Mouse (Mus musculus) limb, embryonic 10.5 days (tissue): Measurements from ENCODE around the gene Lonp1. TPM values are rescaled to one million over a fixed set of nuclear protein-coding genes. Genes with fewer than 3 reads are reported as not detected.

ENCODE experiments used
- DNase-seq: peaks from one replicate; pipeline ENCODE4 v3.0.0-alpha.2; 2017; ENCODE audit warnings: low spot score
- H3K27ac ChIP-seq: fragments of 300-500 bp; sonication (generic); 2 replicates; pipeline ENCODE4 v1.5.1; 2016; ENCODE audit warnings: mild to moderate bottlenecking
- H3K27me3 ChIP-seq: fragments of 300-500 bp; sonication (generic); 2 replicates; pipeline ENCODE4 v1.6.1; 2016; ENCODE audit warnings: low read depth, mild to moderate bottlenecking; ENCODE audit not compliant: poor library complexity, severe bottlenecking
- H3K36me3 ChIP-seq: fragments of 300-500 bp; sonication (generic); 2 replicates; pipeline ENCODE4 v1.6.1; 2016; ENCODE audit warnings: mild to moderate bottlenecking, moderate library complexity
- H3K4me1 ChIP-seq: fragments of 300-500 bp; sonication (generic); 2 replicates; pipeline ENCODE4 v1.6.1; 2016
- H3K4me3 ChIP-seq: fragments of 300-500 bp; sonication (generic); 2 replicates; pipeline ENCODE4 v1.5.1; 2016; ENCODE audit warnings: mild to moderate bottlenecking, moderate library complexity
- H3K9me3 ChIP-seq: fragments of 300-500 bp; sonication (generic); replicated peaks from 2 replicates; pipeline ENCODE4 v1.6.1; 2016; ENCODE audit warnings: mild to moderate bottlenecking
- WGBS: fragments of 180-500 bp; shearing (Covaris S2); methylation state at CpG from one replicate; pipeline ENCODE4 v1.1.7; 2016; 5-methylcytosine and 5-hydroxymethylcytosine counted together
- polyA plus RNA-seq: library from polyadenylated mRNA; unstranded; fragments of >200 nt; fragmentation: Nextera tagmentation; extraction: Ambion mirVana; gene quantifications from 2 replicates; pipeline ENCODE4 v1.2.1, GENCODE M21; 2016

Lonp1 gene
- polyA plus RNA-seq, 1 experiment from 2014 or later, result 73.2 TPM

GRCm38 (mm10) chr17:56570287-56570686 is 56.4 kb downstream of the Lonp1 start:
- peaks cover 98% of the 10 kb centered on the region for H3K36me3 ChIP-seq
- no peak overlapping the region for H3K27ac ChIP-seq
- no peaks in the 10 kb centered on the region for H3K27me3 ChIP-seq
- no peaks in the 10 kb centered on the region for H3K4me1 ChIP-seq
- 94% methylated on average over 4 of the region's 4 CpGs for WGBS
- no peak overlapping the region for H3K4me3 ChIP-seq
- no peak for DNase-seq
- no peaks in the 10 kb centered on the region for H3K9me3 ChIP-seq

- Histone ChIP-seq H3K27ac (no peak overlapping the region), H3K36me3 (peaks cover 100% of the 10 kb centered on the region)
- 98% methylated on average over 4 of the region's 4 CpGs for WGBS
Measured at GRCm38 (mm10) chr17:56567370-56567769, 59.3 kb downstream of the Lonp1 start.

GRCm38 (mm10) chr17:56566918-56567317 is 59.8 kb downstream of the Lonp1 start:
- no peak for DNase-seq
- H3K9me3 ChIP-seq, result no peaks in the 10 kb centered on the region
- peaks cover 100% of the 10 kb centered on the region for H3K36me3 ChIP-seq
- no peaks in the 10 kb centered on the region for H3K4me1 ChIP-seq
- 90% methylated on average over 5 of the region's 5 CpGs for WGBS
- no peaks in the 10 kb centered on the region for H3K27me3 ChIP-seq
- no peak overlapping the region for H3K4me3 ChIP-seq
- H3K27ac ChIP-seq, result no peak overlapping the region

More at GRCm38 (mm10) chr17:56567370-56567769, 59.3 kb downstream of the Lonp1 start:
- Histone ChIP-seq H3K27me3 (no peaks in the 10 kb centered on the region), H3K9me3 (no peaks in the 10 kb centered on the region), H3K4me1 (no peaks in the 10 kb centered on the region), H3K4me3 (no peak overlapping the region)
- DNase-seq, result no peak

DNA sequence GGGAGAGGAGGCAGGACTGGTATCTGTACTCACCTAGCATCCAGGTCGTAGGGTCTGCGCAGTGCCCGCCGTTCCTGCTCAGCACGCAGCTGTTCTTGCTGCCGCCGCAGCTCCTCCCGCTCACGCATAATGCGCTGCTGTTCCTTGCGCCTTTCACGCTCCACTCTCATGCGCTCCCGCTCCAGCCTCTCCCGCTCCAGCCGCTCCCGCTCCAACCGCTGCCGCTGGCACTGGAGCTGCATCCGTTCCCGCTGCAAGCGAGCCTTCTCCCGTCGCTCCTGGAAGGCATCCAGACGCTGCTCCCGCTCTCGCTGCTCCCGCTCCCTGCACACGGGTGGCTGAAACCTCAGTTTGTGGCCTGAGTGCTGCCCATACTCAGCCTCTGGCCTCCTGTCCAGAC is 60.4 kb downstream of the Lonp1 start:
- H3K36me3 ChIP-seq, result peaks cover 100% of the 10 kb centered on the region
- DNase-seq, result no peak
- H3K9me3 ChIP-seq, result no peaks in the 10 kb centered on the region
- H3K4me1 ChIP-seq, result no peaks in the 10 kb centered on the region
- no peak overlapping the region for H3K4me3 ChIP-seq
- WGBS, result 94% methylated on average over 29 of the region's 29 CpGs
- H3K27ac ChIP-seq, result no peak overlapping the region
- no peaks in the 10 kb centered on the region for H3K27me3 ChIP-seq

Other genes with a start within 250 kb of the Lonp1 start
- 69.5 and 83.2 TPM in 2 replicates for gene Ptprs, start 150.4 kb downstream of the Lonp1 start, polyA plus RNA-seq
- not detected in 2 replicates for gene Znrf4, start 114.5 kb downstream of the Lonp1 start, polyA plus RNA-seq
- 0.58 and 1.3 TPM in 2 replicates for gene Gm20219, start 72.5 kb downstream of the Lonp1 start, polyA plus RNA-seq
- 91.7 and 110 TPM in 2 replicates for gene Safb2, start 42.3 kb downstream of the Lonp1 start, polyA plus RNA-seq
- 161 and 183 TPM in 2 replicates for gene Safb, start 42.1 kb downstream of the Lonp1 start, polyA plus RNA-seq
- 205 and 206 TPM in 2 replicates for gene 2410015M20Rik, start 17.1 kb downstream of the Lonp1 start, polyA plus RNA-seq
- gene Rpl36, start 13.5 kb downstream of the Lonp1 start, polyA plus RNA-seq, result 1,560 and 1,788 TPM in 2 replicates
- 0.54 and 1.0 TPM in 2 replicates for gene Catsperd, start 1.3 kb upstream of the Lonp1 start, polyA plus RNA-seq
- 148 TPM in 2 replicates for gene Ranbp3, start 46.4 kb upstream of the Lonp1 start, polyA plus RNA-seq
- 425 and 437 TPM in 2 replicates for gene Ndufa11, start 90.9 kb upstream of the Lonp1 start, polyA plus RNA-seq
- 12.8 and 15.5 TPM in 2 replicates for gene Vmac, start 91.1 kb upstream of the Lonp1 start, polyA plus RNA-seq
- gene Nrtn, start 130.6 kb upstream of the Lonp1 start, polyA plus RNA-seq, result 10.8 and 12.7 TPM in 2 replicates
- gene Dus3l, start 137.9 kb upstream of the Lonp1 start, polyA plus RNA-seq, result 46.0 and 50.3 TPM in 2 replicates
- gene Prr22, start 143.4 kb upstream of the Lonp1 start, polyA plus RNA-seq, result 1.5 and 2.2 TPM in 2 replicates
- 3.2 and 4.5 TPM in 2 replicates for gene Rfx2, start 204.1 kb upstream of the Lonp1 start, polyA plus RNA-seq
- gene Acsbg2, start 247.6 kb upstream of the Lonp1 start, polyA plus RNA-seq, result not detected in 2 replicates
- 0.50 and 0.73 TPM in 2 replicates for gene 1700061G19Rik, start 248.6 kb upstream of the Lonp1 start, polyA plus RNA-seq